Mouse (Mus musculus): ENCODE data around the gene Slc38a9.

Slc38a9 gene

GRCm38 (mm10) chr13:112770528-112771328 lies 110.2 kb downstream of the Slc38a9 start:
- no peak for DNase-seq (ENCODE audit: low spot score)

DNA sequence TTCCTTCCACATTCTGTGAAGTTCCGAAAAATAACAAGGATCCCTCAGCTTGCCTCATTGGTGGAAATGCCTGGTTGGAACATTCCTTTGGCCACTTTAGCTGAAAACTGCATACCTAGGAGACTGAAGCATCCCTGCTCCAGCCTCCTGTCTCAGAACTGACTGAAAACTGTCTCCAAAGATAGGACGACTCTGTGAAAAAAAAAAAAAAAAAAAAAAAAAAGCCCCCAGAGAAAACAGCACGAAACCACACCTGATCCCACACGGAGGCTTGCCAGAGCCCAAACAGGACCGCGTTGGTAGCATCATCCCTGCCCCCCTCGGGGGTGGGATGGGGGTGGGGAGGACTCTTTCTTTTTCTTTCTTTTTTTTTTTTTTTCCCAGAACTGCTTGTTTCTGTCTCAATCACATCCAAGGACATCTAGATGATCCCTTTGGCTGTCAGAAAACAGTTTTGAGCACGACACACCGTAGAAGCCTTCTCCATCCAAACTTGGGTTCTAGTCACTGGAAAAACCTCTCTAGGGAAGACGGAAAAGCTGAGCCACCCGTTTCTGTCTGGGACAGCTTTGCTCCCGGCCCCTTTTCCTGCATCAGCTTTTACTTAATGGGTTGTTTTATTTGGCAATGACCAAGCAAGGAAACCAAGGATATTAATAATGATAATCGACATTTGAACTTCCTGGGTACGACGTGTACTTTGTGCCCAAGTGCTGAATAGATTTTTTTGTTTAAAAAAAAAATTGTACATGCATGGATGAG lies 111.1 kb downstream of the Slc38a9 start:
- DNase-seq (ENCODE audit: low spot score) = no peak

DNA sequence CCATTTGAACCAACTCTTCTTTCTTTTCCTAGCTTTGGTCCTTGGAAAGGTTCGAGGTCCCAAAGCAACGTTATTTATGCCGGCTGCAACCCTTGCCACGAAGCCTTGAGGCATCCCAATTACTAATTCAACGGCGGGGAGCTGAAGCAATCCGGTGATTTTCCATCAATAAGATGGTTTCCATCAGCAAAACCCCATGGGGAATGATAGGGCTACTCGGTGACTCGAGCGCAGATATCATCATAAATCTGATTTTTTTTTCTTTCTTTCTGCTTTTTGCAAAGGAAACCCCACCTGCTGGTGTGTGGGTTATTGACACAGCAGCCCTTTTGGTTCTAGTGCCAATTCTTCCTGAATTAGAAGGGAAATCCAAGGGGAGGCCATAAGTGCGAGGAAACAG lies 111.7 kb downstream of the Slc38a9 start:
- no peak for DNase-seq (ENCODE audit: low spot score)

DNA sequence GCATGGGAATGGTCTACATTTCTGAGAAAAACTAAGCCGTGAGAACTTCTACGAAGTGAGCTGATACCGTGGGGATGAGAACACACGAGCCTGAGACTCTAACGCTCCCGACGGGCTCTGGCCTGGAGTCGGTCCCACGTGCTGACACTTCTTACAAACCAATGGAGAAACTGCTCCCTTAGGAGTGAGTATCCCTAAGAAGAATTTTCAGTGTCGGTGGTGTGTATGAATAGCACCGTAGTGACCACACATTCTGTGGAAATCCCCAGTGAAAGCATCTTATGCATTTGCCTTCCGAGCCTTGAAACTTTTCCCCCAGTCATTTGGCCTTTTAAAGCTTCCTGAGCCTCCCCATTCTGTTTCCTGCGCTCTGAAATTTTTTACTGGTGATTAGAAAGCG lies 112.3 kb downstream of the Slc38a9 start:
- no peak for DNase-seq (ENCODE audit: low spot score)

- no peak for DNase-seq (ENCODE audit: low spot score)
Measured at GRCm38 (mm10) chr13:112773991-112774675, 113.6 kb downstream of the Slc38a9 start.

DNA sequence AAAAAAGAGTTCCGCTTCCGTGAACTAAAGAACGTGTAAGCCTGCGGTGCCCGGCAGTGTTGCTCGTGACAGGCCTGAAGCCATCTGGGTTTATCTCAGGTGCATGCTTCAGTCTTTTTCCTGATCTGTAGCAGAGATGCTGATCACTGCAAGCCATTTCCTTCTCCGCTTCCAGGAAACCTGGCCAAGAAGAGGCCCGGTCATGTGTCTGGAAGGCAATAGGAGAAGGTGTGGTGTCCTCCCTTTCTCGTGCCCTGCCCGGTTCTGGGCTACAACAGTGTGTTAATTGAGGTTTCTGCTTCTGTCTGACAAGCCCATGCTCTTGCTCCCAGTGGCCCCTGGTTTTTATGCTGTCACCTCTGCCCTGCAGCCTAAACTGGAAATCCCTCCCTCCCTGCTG lies 115.3 kb downstream of the Slc38a9 start:
- DNase-seq (ENCODE audit: low spot score) = no peak

DNA sequence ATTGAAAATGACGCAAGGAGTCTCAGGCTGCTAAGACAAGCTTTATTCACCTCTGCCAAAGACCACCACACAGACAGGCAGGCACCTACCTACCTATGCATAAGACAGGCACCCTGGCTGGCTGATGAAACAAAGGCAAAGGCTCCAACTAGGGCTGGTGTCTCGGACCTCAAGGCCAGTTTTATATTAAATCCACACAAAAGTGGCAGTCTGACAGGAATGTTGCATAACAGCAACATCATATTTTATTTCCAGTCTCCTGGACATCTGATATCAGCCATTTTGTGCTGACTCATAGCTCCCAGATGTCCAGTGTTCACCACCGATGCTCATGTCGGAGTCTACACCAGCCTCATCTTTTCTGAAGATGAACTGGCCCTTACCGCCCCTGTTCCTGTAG lies 117.9 kb downstream of the Slc38a9 start:
- DNase-seq (ENCODE audit: low spot score) = no peak

DNA sequence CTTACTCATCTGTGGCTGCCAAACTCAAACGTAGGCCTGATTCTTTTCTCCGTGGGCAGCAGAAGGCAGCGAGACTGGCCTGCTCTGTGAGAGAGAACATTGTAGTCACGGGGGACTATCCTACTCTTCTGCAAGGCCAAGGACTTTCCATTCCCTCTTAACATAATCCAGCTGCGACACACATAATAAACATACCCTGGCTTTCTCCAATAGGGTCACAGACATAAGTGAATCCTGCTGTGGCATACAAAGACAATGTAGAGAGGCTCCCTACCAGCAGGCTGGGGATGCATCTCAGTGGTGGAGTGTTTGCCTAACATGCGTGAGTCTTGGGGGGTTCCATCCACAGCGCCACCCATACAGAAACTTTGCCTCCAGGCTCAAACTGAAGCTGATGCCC lies 124.8 kb downstream of the Slc38a9 start:
- no peak for DNase-seq (ENCODE audit: low spot score)

- no peak for DNase-seq (ENCODE audit: low spot score)
Measured at GRCm38 (mm10) chr13:112786142-112786541, 125.6 kb downstream of the Slc38a9 start.

- DNase-seq (ENCODE audit: low spot score) = no peak
Measured at GRCm38 (mm10) chr13:112786942-112787533, 126.5 kb downstream of the Slc38a9 start.

Measured in layer of hippocampus, adult 11-12 months (tissue).